Mouse (Mus musculus) liver, adult 2 months (tissue): ENCODE data around the gene Serpina3f.

Experiments used
- CTCF ChIP-seq: fragments of 200-500 bp; IDR thresholded peaks from 2 replicates; pipeline ENCODE4 v1.5.1; 2011; ENCODE audit warnings: low read depth, low read length, control low read depth
- POLR2A ChIP-seq: fragments of 200-500 bp; IDR thresholded peaks from 2 replicates; pipeline ENCODE4 v1.6.1; 2011; ENCODE audit warnings: low read length, control low read depth; ENCODE audit not compliant: insufficient read depth; ENCODE audit errors: extremely low read depth

DNA sequence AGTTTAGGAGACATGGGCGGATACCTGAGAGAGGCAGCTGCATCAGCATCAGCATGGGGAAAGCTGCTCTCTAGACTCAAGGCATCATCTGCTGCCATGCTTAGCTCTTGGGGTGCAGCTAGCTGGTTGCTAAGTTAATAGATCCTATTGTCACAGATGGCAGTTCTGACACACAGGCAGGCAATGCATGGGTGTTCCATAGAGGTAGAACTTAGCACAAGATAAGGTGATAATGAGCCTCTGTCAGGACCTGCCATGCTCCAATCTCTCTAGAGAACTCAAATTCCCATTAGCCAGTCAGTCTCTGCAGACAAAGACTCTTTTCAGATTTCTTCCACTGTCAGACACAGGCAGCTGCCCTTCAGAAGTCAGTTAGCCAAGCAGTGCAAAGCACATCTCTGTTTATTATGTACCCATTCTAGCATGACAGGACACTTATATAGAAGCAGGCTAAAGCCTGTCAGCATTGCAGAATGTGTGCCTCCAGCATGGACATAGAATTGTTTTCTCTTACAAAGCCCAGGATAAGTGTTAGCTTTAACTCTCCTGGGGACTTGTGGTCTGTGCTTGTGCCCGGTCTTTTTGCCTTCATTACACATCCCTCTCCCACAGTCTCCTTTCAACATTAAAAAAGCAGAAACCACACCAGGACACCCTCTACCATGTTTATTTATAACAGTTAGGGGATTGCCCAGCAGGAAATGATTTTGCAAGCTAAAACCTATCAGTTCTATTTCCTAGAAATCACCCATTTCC is 477 bp upstream of the Serpina3f start:
- TF ChIP-seq CTCF (no peak), POLR2A (no peak)
